Mouse (Mus musculus): ENCODE data around the gene Abcd3.

The Abcd3 gene

DNA sequence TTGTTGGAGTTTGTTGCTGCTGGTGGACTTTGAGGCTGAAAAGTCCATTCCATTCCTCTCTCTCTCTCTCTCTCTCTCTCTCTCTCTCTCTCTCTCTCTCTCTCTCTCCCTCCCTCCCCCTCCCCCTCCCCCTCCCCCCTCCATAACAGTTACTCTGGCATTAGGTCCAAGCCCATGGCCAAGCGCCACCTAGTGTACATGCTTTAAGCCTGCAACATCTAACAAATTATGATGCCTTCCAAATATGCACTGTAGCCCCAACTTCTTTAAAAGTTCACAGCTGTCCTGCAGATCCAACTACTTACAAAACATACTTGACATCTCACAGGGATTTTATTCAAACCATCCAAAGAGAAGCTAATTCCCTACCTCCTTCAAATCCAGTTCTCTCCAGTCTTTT lies 77.6 kb downstream of the Abcd3 start:
- peak; percentile 54 for DNase-seq

- peak; percentile 83 for DNase-seq
Observed at GRCm38 (mm10) chr3:121736025-121736744, 78.9 kb downstream of the Abcd3 start.

GRCm38 (mm10) chr3:121735542-121735941 lies 79.6 kb downstream of the Abcd3 start:
- DNase-seq: no peak

- no peak for DNase-seq
Observed at GRCm38 (mm10) chr3:121729678-121730077, 85.4 kb downstream of the Abcd3 start.

GRCm38 (mm10) chr3:121725651-121726050 lies 89.5 kb downstream of the Abcd3 start:
- DNase-seq: no peak

DNA sequence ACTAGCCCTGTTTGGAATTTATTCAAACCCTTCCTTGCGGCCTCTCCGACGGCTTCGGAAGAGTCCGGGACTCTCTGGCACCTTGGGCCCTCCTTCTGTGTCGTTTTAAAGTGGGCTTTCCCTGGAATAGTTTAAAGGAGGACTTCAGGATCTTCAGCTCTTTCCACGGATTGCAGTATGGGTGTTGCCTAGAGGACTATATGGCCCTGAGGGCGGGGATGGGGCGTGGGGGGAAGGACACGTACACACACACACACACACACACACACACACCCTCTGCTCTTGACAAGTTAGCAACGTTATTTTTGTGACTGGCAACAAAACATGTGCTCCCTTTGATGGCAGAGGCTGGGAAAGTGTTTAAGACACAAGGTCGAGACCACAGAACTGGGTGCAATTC lies 90.5 kb downstream of the Abcd3 start:
- no peak for DNase-seq

GRCm38 (mm10) chr3:121723968-121724524 lies 91.1 kb downstream of the Abcd3 start:
- DNase-seq: no peak

DNA sequence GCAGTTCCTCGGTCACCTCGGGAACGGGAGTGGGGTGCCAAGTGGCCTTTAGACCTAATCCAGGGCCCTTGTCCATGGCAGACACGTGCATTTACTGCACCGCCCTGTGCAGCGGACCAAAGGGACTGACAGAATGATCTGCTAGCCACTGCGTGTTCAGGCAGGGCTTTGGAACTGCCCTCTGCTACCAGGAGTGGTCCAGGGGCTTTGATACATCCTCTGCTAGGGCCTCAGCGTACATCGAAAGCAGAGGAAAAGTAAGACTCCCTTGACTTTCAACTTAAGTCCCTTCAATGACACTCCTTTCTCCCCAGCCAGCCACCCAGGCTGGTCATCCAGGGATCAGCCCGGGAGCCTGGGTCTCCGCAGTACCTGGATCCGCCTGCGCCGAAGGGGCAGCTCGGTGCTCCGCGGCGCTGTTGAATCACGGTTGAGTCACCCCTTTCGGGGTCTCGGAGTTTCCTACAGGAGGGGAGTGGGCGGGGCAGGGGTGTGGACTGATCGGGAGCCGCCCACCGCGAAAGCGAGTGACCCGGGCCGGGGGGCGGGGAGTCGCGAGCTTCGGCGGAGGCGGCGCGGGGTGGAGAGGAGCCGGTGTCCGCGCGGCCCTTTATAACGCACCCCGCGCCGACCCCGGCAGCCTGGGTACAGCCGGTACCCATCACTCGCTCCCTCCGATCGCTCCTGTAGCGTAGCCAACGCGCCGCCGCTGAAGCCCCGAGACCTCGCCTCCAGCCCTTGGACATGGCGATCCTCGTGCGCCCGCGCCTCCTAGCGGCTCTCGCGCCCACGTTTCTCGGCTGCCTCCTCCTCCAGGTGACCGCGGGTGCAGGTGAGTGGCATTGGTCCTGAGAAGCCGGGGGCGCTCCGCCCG lies 91.9 kb downstream of the Abcd3 start, which contains the start of gene F3:
TSS of gene F3 (plus strand) at position 567 of the 874 bp plus-strand sequence.
- DNase-seq: peak; percentile 76

- DNase-seq: no peak
Observed at GRCm38 (mm10) chr3:121721691-121722070, 93.4 kb downstream of the Abcd3 start.

DNA sequence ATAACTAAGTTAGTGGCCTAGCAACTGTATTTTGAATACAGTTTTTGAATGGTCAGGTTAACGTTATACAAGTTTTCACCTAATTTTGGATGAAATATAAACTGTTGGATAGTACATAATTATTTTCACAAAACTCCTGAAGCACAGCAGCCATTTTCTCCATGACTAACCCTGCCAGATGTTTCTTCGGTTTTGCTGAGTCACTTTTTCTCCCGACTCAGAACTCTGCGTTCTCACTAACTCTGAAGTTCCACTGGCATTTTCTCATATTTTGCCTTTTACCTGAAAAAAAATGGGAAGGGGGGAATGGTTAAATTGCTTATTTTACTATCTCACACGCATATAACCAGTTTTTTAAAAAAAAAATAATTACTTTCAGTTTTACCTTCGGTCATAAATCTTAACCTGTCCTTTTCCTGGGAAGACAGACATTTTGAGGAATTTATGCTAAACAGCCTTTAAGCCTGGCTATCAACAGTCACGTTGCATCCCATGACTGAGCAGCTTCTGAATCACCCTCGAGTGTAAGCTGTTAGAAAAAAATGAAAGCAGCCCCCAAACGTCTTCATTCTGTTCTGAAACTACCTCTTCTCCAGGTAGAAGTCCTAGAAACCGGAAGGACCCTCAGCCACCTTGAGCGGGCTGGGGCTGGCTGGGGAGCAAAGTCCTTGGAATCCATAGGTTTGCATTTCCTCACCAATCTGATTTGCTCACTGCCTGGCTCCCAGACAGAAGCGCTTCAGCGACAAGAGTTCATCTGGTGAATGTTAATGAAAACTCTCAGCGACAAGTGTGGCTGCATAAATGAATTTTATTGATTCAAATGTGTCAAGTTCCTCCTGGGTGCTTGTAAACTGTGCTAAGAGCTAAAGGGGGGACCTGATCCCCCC lies 94.1 kb downstream of the Abcd3 start:
- DNase-seq: no peak

DNA sequence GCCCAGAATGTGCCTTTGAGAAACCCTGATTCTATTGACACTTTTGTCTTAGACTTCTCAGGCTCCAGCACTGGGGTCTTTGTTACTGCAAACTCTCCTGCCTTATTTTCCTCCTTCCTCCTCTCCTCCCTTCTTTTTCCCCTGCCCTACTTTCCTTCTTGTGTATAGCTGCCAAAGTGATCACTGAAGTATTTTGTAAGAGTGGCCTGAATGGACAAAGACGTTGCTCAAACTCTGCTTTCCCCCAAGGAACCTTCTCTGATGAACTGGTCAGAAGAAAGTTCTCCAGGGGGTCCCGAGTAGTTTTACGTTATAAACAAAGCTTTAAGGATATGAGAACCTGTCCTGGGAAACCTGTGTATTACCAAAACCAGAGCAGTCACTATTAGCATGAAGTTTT lies 95.4 kb downstream of the Abcd3 start:
- no peak for DNase-seq

DNA sequence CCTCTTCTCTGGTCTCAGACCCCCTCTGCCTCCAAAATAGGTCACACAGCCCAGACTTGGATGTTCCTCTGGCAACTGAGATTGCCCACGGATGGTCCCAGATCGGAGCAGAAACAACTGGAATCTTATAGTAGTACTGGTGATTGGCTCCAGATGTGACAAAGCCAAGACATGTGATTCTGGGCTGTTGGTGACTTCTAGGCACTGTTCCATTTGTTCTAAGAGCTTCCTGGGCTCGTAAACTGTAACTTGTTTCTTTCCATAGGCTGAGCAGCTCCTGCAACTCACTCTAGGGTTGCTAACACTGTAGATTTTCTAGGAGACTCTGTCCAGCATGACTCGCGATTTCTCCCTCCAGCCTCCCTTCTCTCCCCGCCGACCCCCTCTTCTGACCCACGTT lies 96.4 kb downstream of the Abcd3 start:
- DNase-seq: no peak

GRCm38 (mm10) chr3:121716480-121716879 lies 98.6 kb downstream of the Abcd3 start:
- DNase-seq: no peak

DNA sequence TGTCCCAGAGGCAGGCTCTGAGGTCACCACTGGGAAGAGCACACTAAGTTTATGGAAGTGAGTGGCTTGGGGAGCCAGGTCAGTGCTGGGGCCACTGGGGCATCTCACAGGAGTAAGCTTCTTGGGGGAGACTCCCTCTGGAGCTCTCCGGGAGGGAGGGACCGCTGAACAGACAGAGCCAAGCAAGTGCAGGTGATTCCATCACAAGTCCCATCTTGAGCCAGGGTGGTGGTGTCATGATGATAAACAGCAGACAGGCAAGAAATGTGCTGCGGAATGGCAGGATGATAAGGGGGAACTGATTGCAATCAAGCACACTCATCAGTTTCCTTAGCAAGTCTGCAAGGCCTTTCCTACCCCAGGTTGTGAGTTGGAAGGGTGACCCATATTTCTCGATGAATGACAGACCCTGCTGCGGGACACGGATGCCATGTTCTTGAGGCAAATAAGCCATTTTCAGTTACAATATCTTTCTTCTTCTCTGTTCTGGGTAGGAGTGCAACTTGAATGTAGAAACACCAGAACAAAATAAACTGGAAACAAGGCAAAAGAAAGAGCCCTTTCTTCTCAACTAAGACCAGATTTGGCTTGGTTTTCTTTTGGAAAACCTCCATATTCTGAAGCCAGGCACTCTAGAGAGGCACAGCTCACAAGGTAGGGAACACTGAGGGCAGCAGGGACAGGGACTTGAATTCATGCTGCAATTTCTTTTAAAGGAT lies 99.2 kb downstream of the Abcd3 start:
- DNase-seq: no peak

- no peak for DNase-seq
Observed at GRCm38 (mm10) chr3:121715336-121715735, 99.8 kb downstream of the Abcd3 start.

DNA sequence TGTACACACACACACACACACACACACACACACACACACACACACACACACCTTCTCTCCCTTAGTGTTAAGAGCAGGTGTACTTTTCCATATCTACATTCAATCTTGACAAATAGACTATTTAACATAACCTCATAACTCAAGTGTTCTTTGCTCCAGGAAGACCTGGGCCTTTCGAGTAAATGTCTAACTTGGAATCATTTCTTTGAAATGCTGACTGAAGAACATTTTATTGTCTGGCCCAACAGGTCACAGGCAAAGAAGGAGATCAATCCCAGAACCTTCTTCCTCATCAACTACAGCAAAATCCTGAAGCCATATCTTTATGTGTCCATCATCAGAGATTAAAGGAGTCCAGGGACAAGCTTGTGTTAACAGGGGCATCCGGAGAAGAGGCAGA lies 100.6 kb downstream of the Abcd3 start:
- no peak for DNase-seq

DNA sequence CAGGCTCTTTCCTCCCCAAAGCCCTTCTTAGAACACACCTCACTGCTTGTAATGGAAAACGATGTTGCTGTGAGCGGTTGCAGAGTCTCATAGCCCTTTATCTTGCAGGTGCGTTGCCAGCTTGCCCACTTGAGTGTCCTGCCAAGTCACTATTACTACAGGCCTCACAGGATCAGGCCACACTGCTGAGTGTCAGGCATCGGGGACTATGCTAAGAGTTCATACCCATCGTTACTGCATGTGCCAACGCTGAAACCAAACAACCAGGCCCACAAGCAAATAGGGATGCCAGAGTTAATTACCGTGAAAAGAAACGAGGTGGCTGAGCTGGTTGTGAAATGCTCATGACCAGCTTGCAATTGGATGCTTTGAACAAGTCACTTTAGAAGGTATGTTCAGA lies 101.3 kb downstream of the Abcd3 start:
- DNase-seq: no peak

- no peak for DNase-seq
Observed at GRCm38 (mm10) chr3:121713151-121713701, 101.9 kb downstream of the Abcd3 start.

DNA sequence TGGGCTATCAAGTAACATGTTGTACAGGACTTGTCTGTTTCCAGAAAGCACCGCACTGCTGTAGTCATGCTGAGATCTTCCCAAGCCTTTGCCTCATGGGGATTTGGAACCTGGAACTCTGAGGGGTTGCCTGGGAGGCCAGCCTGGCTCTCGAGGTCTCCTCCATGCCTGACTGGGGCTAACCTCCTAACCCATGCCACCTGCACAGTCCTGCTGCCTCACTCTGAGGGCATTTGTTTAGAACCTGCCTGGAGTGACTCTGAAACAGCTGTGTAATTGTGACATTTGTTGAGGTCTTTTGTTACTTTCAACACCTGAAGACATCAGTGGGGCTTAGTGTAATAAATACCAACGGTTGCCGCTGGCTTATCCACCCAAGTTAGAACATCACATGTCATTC lies 102.9 kb downstream of the Abcd3 start:
- DNase-seq: no peak

- no peak for DNase-seq
Observed at GRCm38 (mm10) chr3:121710894-121711531, 104.1 kb downstream of the Abcd3 start.
